Mouse (Mus musculus): Measurements from ENCODE around the gene Gipr.
A peak's percentile ranks its signal among the peaks of the same experiment; 100 is the strongest.

The Gipr gene

GRCm38 (mm10) chr7:19178035-19178434, 12.1 kb upstream of the Gipr start:
- DNase-seq: peak; percentile 91

- DNase-seq: no peak
Observed at GRCm38 (mm10) chr7:19177216-19177615, 11.3 kb upstream of the Gipr start.

DNA sequence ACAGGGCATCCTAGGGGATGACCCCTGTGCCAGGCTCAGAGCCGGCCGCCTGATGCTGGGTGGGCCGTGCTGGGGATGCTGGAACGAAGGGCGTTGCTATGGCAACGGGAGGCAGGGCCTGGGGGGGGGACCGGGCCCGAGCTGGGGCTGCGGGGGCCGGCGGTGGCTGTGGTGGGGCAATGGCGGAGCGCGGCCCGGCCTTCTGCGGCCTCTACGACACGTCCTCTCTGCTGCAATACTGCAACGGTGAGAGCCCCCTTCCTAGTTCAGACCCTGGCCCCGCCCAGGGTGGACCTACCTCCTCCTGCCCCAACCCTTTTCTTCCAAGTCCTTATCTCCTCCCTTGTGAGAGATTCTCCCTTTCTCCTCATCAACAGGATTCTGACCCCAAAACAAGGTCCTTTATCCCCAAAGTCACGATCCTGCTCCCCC, 10.6 kb upstream of the Gipr start:
- DNase-seq: no peak

DNA sequence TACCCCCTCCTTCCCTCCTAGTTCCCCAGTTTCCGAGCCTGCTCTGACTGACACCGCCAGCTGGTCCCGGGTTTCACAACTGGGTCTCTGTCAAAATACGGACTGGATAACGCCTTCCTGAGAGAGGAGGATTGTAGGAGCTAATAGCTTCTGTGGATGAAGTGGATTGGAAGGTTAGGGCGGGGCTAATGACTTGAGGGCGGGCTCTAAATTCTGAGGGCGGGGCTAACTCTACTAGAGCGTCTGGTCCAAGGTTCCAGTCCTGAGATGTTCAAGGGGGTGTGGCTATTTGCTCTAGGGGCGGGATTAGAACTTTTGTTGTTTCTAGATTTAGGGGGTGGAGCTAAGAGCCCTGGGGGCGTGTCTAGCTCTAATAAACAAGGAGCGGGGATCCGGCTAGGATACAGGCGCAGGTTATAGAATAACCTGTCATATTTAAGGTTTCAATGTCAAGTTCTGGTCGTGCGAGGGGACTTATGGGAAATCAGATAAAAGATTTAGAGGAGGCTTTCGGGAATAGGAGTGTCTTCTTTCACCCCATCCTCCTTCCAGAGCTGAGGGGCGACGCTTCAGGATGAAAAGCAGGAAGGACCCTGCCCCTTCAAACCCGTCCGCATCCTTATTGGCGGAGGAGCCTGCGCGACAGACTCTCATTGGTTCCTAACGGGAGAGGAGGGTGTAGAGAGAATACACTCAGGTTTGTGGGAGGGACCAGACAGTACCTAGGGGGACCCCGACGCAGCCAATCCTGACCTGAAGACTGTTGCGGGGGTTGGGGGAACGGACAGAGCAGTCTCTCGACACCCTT, 10.0 kb upstream of the Gipr start, which contains the start of gene Eml2:
Eml2 (plus strand) TSS at position 714 of the 808 bp plus-strand sequence.
- peak; percentile 89 for DNase-seq

DNA sequence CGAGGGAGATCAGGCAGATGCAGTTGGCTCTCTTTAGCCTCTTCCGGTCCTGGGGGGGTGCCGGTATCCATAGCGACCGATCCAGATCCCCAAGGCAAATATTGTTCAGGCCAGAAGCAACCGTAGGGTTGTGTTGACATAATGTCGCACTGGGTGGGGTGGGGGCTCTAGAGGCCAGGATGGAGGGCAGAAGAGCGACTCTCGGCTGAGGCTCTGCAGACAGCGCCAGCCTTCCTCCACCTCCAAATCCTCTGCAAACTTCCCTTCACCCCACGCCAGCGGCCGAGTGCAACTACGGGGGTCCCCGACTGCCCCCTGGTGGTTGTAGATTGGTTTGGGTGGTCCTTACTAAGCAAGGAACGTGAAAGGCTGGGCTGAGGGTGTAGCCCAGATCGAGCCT, 6.9 kb upstream of the Gipr start:
- peak; percentile 96 for DNase-seq

- peak; percentile 89 for DNase-seq
Observed at GRCm38 (mm10) chr7:19171831-19172230, 5.9 kb upstream of the Gipr start.

GRCm38 (mm10) chr7:19170142-19170541, 4.2 kb upstream of the Gipr start:
- DNase-seq: peak; percentile 98

DNA sequence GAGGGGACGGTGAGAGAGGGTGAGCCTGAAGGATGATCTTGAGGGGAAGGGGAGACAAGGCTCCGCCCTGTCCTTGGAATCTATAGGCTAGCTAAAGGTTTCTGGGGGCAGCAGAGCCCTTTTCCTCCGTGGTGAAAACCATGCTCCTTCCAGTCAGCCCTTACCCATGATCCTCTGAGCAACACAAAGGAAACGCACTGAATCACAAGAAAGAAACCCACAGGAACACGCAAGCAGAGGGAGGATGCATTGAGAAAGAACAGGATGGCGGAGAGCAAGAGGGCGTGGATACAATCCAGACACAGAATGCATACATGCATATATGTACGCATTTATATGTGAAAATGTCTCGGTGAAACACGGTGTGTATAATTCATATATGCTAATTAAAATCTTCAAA, 3.6 kb upstream of the Gipr start:
- no peak for DNase-seq

DNA sequence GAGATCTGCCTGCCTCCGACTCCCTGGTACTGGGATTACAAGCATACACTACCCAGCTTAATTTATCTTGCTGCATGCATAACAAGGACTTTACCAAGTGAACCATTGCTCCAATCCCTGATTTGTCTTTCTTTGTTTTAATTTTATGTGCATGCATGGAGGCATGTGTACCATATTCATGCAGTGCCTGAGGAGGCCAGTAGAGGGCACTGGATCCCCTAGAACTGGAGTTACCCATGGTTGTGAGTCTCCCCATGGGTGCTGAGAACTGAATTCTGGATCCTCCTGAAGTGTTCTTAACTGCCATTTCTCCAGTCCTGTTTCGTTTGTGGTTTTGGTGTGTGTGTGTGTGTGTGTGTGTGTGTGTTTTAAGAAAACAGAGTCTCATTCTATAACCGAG, 1.1 kb upstream of the Gipr start:
- no peak for DNase-seq

DNA sequence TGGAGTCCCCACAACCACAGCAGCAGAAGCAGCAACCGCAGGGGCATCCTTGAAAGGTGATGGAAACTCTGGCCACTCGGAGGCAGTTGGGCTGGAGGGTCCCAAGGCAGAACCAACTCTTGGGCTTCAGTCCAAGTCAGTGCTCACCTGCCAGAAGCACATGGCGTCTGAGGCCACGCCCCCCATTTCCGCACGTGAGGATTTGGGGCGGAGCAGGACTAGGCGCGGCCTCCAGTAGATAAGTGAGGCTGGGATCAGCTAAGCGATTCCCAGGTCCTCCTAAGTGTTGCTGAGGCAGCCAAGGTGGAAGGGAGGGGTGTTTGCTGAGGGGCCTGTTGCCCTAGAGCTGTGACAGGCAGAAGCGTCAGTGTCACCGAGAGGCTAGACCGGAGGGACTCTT, 949 bp downstream of the Gipr start:
- no peak for DNase-seq

DNA sequence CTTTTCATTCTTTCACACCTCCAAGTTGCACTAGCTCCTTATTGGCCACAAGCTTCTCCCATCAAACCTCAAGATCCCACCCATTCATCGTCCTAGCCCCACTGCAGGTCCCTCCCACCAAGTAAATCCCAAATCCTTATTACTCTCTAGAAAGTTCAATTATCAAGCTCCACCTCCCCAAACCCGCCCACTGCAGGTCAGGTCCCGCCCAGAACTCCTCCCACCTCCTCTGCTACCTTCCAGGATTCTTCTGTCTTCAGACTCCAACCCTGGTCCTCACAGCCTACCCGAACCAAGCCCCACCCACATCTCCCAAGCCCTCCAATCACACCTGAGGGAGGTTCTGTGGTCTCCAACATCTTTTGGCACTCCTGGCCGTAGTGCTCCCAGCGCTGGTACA, 1.7 kb downstream of the Gipr start:
- DNase-seq: no peak

- DNase-seq: no peak
Observed at GRCm38 (mm10) chr7:19163752-19164151, 2.2 kb downstream of the Gipr start.

GRCm38 (mm10) chr7:19162928-19163327, 3.0 kb downstream of the Gipr start:
- DNase-seq: no peak

- DNase-seq: no peak
Observed at GRCm38 (mm10) chr7:19160115-19160514, 5.8 kb downstream of the Gipr start.

DNA sequence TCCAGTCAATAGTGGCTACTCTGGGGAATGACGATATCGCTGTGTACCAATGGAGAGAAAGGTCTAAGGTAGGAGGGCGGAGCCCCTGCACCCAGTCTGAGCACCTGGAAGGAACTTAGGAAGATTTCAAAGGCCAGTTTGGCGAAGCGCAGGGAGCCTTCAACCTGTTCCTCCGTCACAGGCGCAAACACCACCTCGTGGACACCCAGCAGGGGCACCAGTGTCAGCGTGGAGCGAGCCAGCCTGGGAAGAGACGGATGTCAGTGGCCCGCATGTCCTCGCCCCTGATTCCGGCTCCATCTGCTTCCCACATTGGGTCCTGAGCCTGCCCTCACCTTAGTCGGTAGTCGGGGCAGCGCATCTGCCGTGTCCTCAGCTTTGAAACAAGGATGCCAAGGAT, 6.5 kb downstream of the Gipr start:
- DNase-seq: peak; percentile 90

GRCm38 (mm10) chr7:19158601-19159000, 7.3 kb downstream of the Gipr start:
- peak; percentile 79 for DNase-seq

DNA sequence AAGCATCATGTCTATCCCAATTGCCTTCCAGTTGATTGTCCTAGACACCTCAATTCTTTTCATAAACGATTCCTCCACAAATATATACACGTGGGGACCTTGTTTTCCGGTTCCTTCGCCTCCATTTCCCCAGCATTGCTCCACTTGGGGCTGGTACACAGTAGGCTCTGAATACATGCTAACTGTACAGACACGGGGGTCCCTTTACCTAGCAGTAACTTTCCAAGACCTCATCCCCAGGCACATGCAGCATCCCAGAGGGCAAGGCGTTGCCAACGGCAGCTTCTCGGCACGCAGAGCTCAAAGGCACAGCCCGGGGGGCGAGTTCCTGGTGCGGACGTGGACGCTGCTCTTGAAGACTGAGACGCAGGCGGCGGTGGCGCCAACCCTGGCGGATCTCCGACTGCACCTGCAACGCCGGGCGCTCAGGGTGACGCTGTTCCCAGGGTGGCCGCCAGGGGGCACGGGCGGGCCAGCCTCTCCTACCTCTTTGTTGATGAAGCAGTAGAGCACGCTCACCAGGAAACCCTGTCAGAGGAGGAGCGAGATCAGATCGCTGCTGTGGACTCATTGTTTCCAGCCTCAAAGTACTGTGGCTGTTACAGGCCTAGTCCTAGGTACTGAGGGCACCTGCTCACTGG, 8.6 kb downstream of the Gipr start:
- DNase-seq: peak; percentile 98

GRCm38 (mm10) chr7:19155825-19156475, 10.0 kb downstream of the Gipr start:
- no peak for DNase-seq

DNA sequence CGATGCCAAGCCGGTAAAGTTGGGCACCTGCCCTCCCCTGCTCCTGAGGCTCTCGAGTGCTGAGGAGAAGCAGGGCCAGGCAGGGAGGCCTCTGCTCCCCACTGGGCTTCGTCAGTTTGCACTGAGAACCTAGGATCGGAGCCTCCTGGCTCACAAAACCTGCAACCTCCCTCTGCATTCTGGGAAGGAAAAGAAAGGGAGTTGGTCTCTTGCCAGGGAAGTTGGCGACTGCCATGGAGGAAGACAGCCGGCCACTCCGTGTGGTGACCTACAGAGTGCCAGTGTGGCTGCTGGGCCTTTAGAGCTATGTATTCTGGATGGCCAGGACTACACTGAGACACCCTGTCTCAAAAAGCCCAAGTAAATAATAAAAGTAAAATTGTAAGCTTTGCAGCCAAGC, 11.1 kb downstream of the Gipr start:
- peak; percentile 82 for DNase-seq

DNA sequence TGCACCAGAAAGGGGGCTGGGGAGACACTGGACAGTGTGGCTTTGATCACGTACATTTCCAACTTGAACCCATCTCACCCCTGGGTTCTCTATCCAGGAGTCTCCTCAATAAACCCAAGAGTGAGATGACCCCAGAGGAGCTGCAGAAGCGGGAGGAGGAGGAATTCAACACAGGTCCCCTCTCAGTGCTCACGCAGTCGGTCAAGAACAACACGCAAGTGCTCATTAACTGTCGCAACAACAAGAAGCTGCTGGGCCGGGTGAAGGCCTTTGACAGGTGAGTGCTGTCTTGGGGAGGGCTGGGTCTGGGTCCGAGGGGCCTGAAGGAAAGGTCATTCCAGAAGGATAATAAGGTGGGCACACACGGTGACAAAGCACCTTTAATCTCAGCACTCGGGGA, 14.8 kb downstream of the Gipr start:
- peak; percentile 92 for DNase-seq

DNA sequence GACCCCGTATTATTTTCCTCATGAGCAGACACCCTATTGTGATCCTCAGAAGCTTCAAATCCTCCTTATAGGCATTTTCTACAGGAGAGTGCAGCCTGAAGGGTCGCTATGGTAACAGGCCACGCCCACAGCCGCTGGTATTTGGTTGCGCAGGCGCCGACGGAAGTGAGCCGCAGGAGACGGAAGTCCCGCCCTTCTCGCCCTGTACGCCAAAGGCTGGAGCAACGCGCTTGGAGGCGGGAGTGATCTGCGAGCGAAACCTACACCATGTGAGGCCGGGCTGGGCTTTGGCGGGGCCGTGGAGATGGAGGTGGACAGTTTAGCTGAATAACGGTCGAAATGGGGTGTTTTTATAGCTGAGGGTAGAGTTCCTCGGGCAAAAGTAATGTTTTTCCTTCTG, 16.3 kb downstream of the Gipr start, which contains the start of gene Snrpd2:
Snrpd2 (plus strand) TSS at position 97 of the 400 bp plus-strand sequence.
- DNase-seq: peak; percentile 99

DNA sequence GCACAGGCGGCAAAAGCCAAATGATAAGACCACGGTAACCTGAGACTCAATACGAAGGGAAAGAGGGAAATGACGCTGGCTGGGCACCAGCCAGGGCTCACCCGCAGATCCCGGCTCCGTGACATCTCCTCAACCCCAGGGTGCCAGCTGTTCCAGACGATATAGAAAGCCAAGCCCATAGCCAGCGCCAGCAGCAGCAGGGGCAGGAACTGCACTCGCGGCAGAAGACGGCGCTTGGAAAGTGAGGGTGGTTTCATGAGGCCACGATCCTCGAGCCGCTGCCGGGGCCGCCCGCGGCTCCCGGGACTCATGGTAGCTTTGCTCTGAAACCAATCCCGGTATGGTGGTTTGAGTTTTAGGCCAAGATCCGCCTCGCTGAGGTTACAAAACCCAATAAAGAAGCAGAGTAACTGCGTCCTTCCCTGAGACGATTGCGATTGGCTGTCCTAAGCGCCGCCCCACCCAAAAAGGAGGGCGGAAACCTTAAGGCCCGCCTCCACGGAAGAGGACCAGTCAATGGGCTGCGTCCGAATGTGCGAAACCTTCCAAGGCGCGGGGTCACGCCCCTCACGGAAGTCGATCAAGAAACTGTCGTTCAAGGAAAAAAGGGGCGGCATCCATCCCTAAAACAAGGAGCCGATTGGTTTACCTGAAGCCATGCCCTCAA, 16.9 kb downstream of the Gipr start, which contains the start of gene Qpctl:
Qpctl (minus strand) TSS at position 417 of the 667 bp plus-strand sequence.
- DNase-seq: peak; percentile 100

Data from heart, adult 11 months (tissue).